In the genomic region with DNA sequence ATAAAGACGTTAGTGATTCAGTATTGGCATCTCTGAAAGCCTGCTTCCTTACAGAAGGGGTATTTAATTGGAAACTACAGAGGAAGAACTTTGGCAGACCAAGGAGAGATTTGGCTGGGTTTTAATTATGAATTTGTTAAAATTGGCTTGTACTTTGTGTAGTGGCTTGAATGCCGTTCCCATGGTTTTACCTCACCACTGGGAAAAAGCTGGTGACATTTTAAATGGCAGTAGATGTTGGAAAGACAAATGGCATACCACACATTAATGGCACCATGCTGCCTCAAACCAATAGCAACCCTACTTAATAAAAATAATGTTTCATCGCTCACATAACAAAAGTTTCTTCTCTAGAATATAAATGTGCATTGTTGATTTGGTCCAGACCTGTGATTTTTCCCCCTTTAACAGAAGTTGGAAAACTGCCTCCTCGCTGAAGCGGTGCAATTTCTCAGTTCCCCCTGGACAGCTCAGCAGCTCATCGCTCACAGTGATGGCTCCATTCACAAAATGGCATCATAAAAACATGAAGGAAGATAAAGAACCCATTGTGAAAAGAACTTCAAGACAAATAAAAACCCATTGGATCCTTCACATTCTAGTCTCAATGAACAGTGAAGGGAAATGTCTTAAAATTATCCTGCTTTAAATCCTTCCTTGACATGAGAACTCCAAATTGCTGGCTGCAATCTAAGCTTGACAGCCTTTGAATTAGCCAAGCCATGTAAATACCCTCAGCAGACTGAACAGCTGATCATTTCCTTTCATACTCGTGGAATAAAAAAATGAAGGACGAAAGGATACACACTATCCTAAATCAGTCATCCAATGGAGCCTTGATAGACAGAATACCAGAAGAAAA, we compare ENCODE assay signal across 16 mouse cellular contexts.
A peak's percentile ranks its signal among the peaks of the same experiment; 100 is the strongest.
DNase-seq lines count a peak whose midpoint lies in the region; ATAC-seq and TF ChIP-seq lines count a peak whose summit lies in the region.
"Had no signal": no experiment of that assay in that cellular context is flagged by ENCODE, and none has a peak within 500 bp of the region (broad histone marks: within the 10 kb centered on the region; RNA-seq: fewer than 3 reads in every experiment).

No protein-coding gene starts in this region.

- H3K36me3 ChIP-seq in forebrain, embryonic 15.5 days: no peaks in the 10 kb centered on the region
- no peaks in the 10 kb centered on the region for H3K36me3 ChIP-seq in forebrain, embryonic 10.5 days (replicated peaks)
- H3K36me3 ChIP-seq in midbrain, postnatal 0 days (ENCODE audit: insufficient read depth, low read length): no peaks in the 10 kb centered on the region
- no peaks in the 10 kb centered on the region for H3K36me3 ChIP-seq in midbrain, embryonic 15.5 days (replicated peaks)
- no peaks in the 10 kb centered on the region for H3K36me3 ChIP-seq in hindbrain, postnatal 0 days (ENCODE audit: insufficient read depth, low read length)
- no peaks in the 10 kb centered on the region for H3K36me3 ChIP-seq in stomach, postnatal 0 days (ENCODE audit: control insufficient read depth, insufficient read depth, low read length)
- H3K36me3 ChIP-seq: embryonic facial prominence, embryonic 12.5 days; limb, embryonic 13.5 days had no signal

- no peak for TF ChIP-seq CTCF in midbrain, postnatal 0 days (IDR thresholded peaks at IDR 0.05)
- TF ChIP-seq CTCF in hindbrain, postnatal 0 days (IDR thresholded peaks at IDR 0.05; ENCODE audit: low read depth): no peak
- no peak for TF ChIP-seq CTCF in stomach, postnatal 0 days (IDR thresholded peaks at IDR 0.05; ENCODE audit: low read depth)

- ATAC-seq in forebrain, embryonic 15.5 days (replicated peaks): peak; percentile 90
- no peak; the same call in 1 of the 2 replicates for ATAC-seq in midbrain, postnatal 0 days (ENCODE audit: low FRiP score)
- ATAC-seq in midbrain, embryonic 15.5 days (replicated peaks): no peak
- ATAC-seq in hindbrain, postnatal 0 days: peak; percentile 95
- no peak for ATAC-seq in stomach, postnatal 0 days (ENCODE audit: low FRiP score, low TSS enrichment)
- ATAC-seq: CD4-positive, CD25-positive, alpha-beta regulatory T cell, adult 4 months; intestine, embryonic 16.5 days; liver, postnatal 0 days had no signal

- TF ChIP-seq EP300 in stomach, postnatal 0 days (optimal IDR thresholded peaks at IDR 0.05): no peak

- no peak overlapping the region for H3K9ac ChIP-seq in forebrain, embryonic 15.5 days (replicated peaks)
- no peak overlapping the region for H3K9ac ChIP-seq in midbrain, postnatal 0 days (replicated peaks; ENCODE audit: low read length, poor library complexity, severe bottlenecking)
- no peak overlapping the region for H3K9ac ChIP-seq in midbrain, embryonic 15.5 days
- H3K9ac ChIP-seq in hindbrain, postnatal 0 days (replicated peaks; ENCODE audit: low read length): no peak overlapping the region
- H3K9ac ChIP-seq in stomach, postnatal 0 days (ENCODE audit: low read length): no peak overlapping the region
- H3K9ac ChIP-seq: embryonic facial prominence, embryonic 12.5 days; limb, embryonic 13.5 days; liver, postnatal 0 days had no signal

- no peaks in the 10 kb centered on the region for H3K9me3 ChIP-seq in forebrain, embryonic 15.5 days
- no peaks in the 10 kb centered on the region for H3K9me3 ChIP-seq in forebrain, embryonic 10.5 days
- H3K9me3 ChIP-seq in midbrain, postnatal 0 days (ENCODE audit: low read length): no peaks in the 10 kb centered on the region
- no peaks in the 10 kb centered on the region for H3K9me3 ChIP-seq in midbrain, embryonic 15.5 days
- H3K9me3 ChIP-seq in hindbrain, postnatal 0 days (ENCODE audit: low read length): no peaks in the 10 kb centered on the region
- no peaks in the 10 kb centered on the region for H3K9me3 ChIP-seq in stomach, postnatal 0 days (ENCODE audit: control insufficient read depth, low read length)
- H3K9me3 ChIP-seq: embryonic facial prominence, embryonic 12.5 days; limb, embryonic 13.5 days had no signal

- no peak for DNase-seq in forebrain, embryonic 10.5 days (ENCODE audit: extremely low spot score, low spot score)
- DNase-seq in midbrain, postnatal 0 days (ENCODE audit: low spot score): peak; percentile 77
- DNase-seq in hindbrain, postnatal 0 days (ENCODE audit: low spot score): peak; percentile 67
- no peak for DNase-seq in stomach, postnatal 0 days (ENCODE audit: low spot score)
- no peak for DNase-seq in gastrocnemius, adult 18-20 months (ENCODE audit: low spot score)
- DNase-seq: heart, adult 18-20 months; kidney, postnatal 14 days; liver, postnatal 0 days; thymus, postnatal 36 days had no signal

- WGBS in forebrain, embryonic 15.5 days: 62% methylated on average over 8 of the region's 8 CpGs
- WGBS in forebrain, embryonic 10.5 days: 91% methylated on average over 8 of the region's 8 CpGs
- WGBS in midbrain, postnatal 0 days: 78% methylated on average over 8 of the region's 8 CpGs
- 78% methylated on average over 8 of the region's 8 CpGs for WGBS in midbrain, embryonic 15.5 days
- WGBS in hindbrain, postnatal 0 days: 44% methylated on average over 8 of the region's 8 CpGs
- whole genome bisulfite sequencing in stomach, postnatal 0 days: 82% methylated on average over 8 of the region's 8 CpGs

- H3K27me3 ChIP-seq in forebrain, embryonic 15.5 days: no peaks in the 10 kb centered on the region
- H3K27me3 ChIP-seq in forebrain, embryonic 10.5 days (ENCODE audit: poor library complexity, severe bottlenecking): no peaks in the 10 kb centered on the region
- no peaks in the 10 kb centered on the region for H3K27me3 ChIP-seq in midbrain, postnatal 0 days (ENCODE audit: insufficient read depth, low read length)
- H3K27me3 ChIP-seq in midbrain, embryonic 15.5 days (replicated peaks): no peaks in the 10 kb centered on the region
- H3K27me3 ChIP-seq in hindbrain, postnatal 0 days (ENCODE audit: insufficient read depth, low read length): no peaks in the 10 kb centered on the region
- no peaks in the 10 kb centered on the region for H3K27me3 ChIP-seq in stomach, postnatal 0 days (ENCODE audit: control insufficient read depth, insufficient read depth, low read length)
- H3K27me3 ChIP-seq: embryonic facial prominence, embryonic 12.5 days; limb, embryonic 13.5 days had no signal

- H3K4me1 ChIP-seq in forebrain, embryonic 15.5 days: no peaks in the 10 kb centered on the region; the same call in 1 of the 2 replicates
- H3K4me1 ChIP-seq in forebrain, embryonic 10.5 days: no peaks in the 10 kb centered on the region
- H3K4me1 ChIP-seq in midbrain, postnatal 0 days (ENCODE audit: insufficient read depth, low read length): no peaks in the 10 kb centered on the region
- no peaks in the 10 kb centered on the region for H3K4me1 ChIP-seq in midbrain, embryonic 15.5 days
- H3K4me1 ChIP-seq in hindbrain, postnatal 0 days (ENCODE audit: insufficient read depth, low read length): no peaks in the 10 kb centered on the region
- H3K4me1 ChIP-seq in stomach, postnatal 0 days (replicated peaks; ENCODE audit: control insufficient read depth, insufficient read depth): no peaks in the 10 kb centered on the region
- H3K4me1 ChIP-seq: embryonic facial prominence, embryonic 12.5 days; limb, embryonic 13.5 days had no signal

- no peak overlapping the region for H3K4me3 ChIP-seq in forebrain, embryonic 15.5 days
- no peak overlapping the region for H3K4me3 ChIP-seq in forebrain, embryonic 10.5 days
- H3K4me3 ChIP-seq in midbrain, postnatal 0 days (ENCODE audit: low read depth, low read length): no peak overlapping the region
- no peak overlapping the region for H3K4me3 ChIP-seq in midbrain, embryonic 15.5 days
- H3K4me3 ChIP-seq in hindbrain, postnatal 0 days (ENCODE audit: low read length): no peak overlapping the region
- no peak overlapping the region for H3K4me3 ChIP-seq in stomach, postnatal 0 days (ENCODE audit: low read depth, low read length)
- H3K4me3 ChIP-seq: embryonic facial prominence, embryonic 12.5 days; limb, embryonic 13.5 days had no signal

- peak overlapping the region; percentile 47 for H3K27ac ChIP-seq in forebrain, embryonic 15.5 days (replicated peaks)
- no peak overlapping the region for H3K27ac ChIP-seq in forebrain, embryonic 10.5 days
- H3K27ac ChIP-seq in midbrain, postnatal 0 days (ENCODE audit: low read depth, low read length): no peak overlapping the region
- no peak overlapping the region for H3K27ac ChIP-seq in midbrain, embryonic 15.5 days
- peak overlapping the region; percentile 36; the same call in 1 of the 2 replicates for H3K27ac ChIP-seq in hindbrain, postnatal 0 days
- no peak overlapping the region for H3K27ac ChIP-seq in stomach, postnatal 0 days (replicated peaks)
- H3K27ac ChIP-seq: embryonic facial prominence, embryonic 12.5 days; limb, embryonic 13.5 days; macrophage had no signal

- H3K4me2 ChIP-seq in forebrain, embryonic 15.5 days (replicated peaks): no peak overlapping the region
- no peak overlapping the region for H3K4me2 ChIP-seq in midbrain, postnatal 0 days (ENCODE audit: low read depth, low read length, poor library complexity, severe bottlenecking)
- no peak overlapping the region for H3K4me2 ChIP-seq in midbrain, embryonic 15.5 days
- H3K4me2 ChIP-seq in hindbrain, postnatal 0 days (ENCODE audit: low read depth, low read length): no peak overlapping the region
- no peak overlapping the region for H3K4me2 ChIP-seq in stomach, postnatal 0 days (replicated peaks; ENCODE audit: low read depth)
- H3K4me2 ChIP-seq: embryonic facial prominence, embryonic 12.5 days; limb, embryonic 13.5 days had no signal

Comparison
In these comparisons a context has a peak if more than half of its experiments do, and no peak if none do; other contexts are left out.
1. H3K27ac ChIP-seq: peak in forebrain, embryonic 15.5 days (single experiment) and hindbrain, postnatal 0 days (single experiment); none in forebrain, embryonic 10.5 days (single experiment), midbrain, postnatal 0 days (single experiment), midbrain, embryonic 15.5 days (single experiment) and stomach, postnatal 0 days (single experiment).
2. ATAC-seq: peak in forebrain, embryonic 15.5 days (single experiment) and hindbrain, postnatal 0 days (single experiment); none in midbrain, postnatal 0 days (single experiment), midbrain, embryonic 15.5 days (single experiment) and stomach, postnatal 0 days (single experiment).
3. DNase-seq: peak in midbrain, postnatal 0 days (single experiment) and hindbrain, postnatal 0 days (single experiment); none in forebrain, embryonic 10.5 days (single experiment), stomach, postnatal 0 days (single experiment) and gastrocnemius, adult 18-20 months (single experiment).